Mouse (Mus musculus) A20 (cell line): ENCODE measurements around the gene Olfr1097.

Experiments
- DNase-seq: peaks from one replicate; pipeline ENCODE4 v3.0.0-alpha.2; 2011; ENCODE audit warnings: low read depth, low spot score

The Olfr1097 gene

GRCm38 (mm10) chr2:86892116-86892515, at the start of gene Olfr1097:
Gene Olfr1097 (minus strand): TSS chr2:86892216.
- no peak for DNase-seq

GRCm38 (mm10) chr2:86926557-86926956, 34.5 kb upstream of the Olfr1097 start:
- no peak for DNase-seq

- no peak for DNase-seq
Observed at GRCm38 (mm10) chr2:86924445-86924844, 32.4 kb upstream of the Olfr1097 start, which contains the start of gene Olfr1098. Gene Olfr1098 (minus strand): TSS chr2:86924545.

- no peak for DNase-seq
Observed at GRCm38 (mm10) chr2:86905647-86906046, 13.6 kb upstream of the Olfr1097 start.

GRCm38 (mm10) chr2:86874702-86875101, 17.3 kb downstream of the Olfr1097 start, which contains the start of gene Gm13723:
Gene Gm13723 (minus strand): TSS chr2:86874802.
- no peak for DNase-seq

- no peak for DNase-seq
Observed at GRCm38 (mm10) chr2:86851596-86851995, 40.4 kb downstream of the Olfr1097 start, which contains the start of gene Olfr1095. Gene Olfr1095 (minus strand): TSS chr2:86851696.
